Mouse (Mus musculus) embryonic facial prominence, embryonic 13.5 days (tissue): ENCODE data around the gene Phyhipl. TPM values are rescaled to one million over a fixed set of nuclear protein-coding genes. Genes with fewer than 3 reads are reported as not detected.

Experiments used
- ATAC-seq: fragments of 200-750 bp; cut with Nextera tagmentation; 2 replicates; pipeline ENCODE4 v1.8.0; 2017; ENCODE audit warnings: low read depth; ENCODE audit not compliant: insufficient number of reproducible peaks, insufficient read depth, low FRiP score, low TSS enrichment
- H3K27ac ChIP-seq: fragments of 300-500 bp; sonication (generic); 2 replicates; pipeline ENCODE4 v1.5.1; 2015; ENCODE audit warnings: moderate library complexity, mild to moderate bottlenecking, inconsistent platforms
- H3K27me3 ChIP-seq: fragments of 300-500 bp; sonication (generic); 2 replicates; pipeline ENCODE4 v1.6.1; 2015; ENCODE audit warnings: mild to moderate bottlenecking, inconsistent platforms
- H3K36me3 ChIP-seq: fragments of 300-500 bp; sonication (generic); 2 replicates; pipeline ENCODE4 v1.6.1; 2015; ENCODE audit warnings: mild to moderate bottlenecking, inconsistent platforms
- H3K4me1 ChIP-seq: fragments of 300-500 bp; sonication (generic); 2 replicates; pipeline ENCODE4 v1.6.1; 2015; ENCODE audit warnings: inconsistent platforms
- H3K4me2 ChIP-seq: fragments of 300-500 bp; sonication (generic); 2 replicates; pipeline ENCODE4 v1.6.1; 2015; ENCODE audit warnings: moderate library complexity, mild to moderate bottlenecking, inconsistent platforms
- H3K4me3 ChIP-seq: fragments of 300-500 bp; sonication (generic); 2 replicates; pipeline ENCODE4 v1.5.1; 2015; ENCODE audit warnings: mild to moderate bottlenecking, inconsistent platforms
- H3K9ac ChIP-seq: fragments of 300-500 bp; sonication (generic); 2 replicates; pipeline ENCODE4 v1.6.1; 2015; ENCODE audit warnings: mild to moderate bottlenecking, inconsistent platforms
- H3K9me3 ChIP-seq: fragments of 300-500 bp; sonication (generic); 2 replicates; pipeline ENCODE4 v1.6.1; 2016; ENCODE audit warnings: inconsistent platforms
- WGBS: fragments of 180-500 bp; shearing (Covaris S2); methylation state at CpG from one replicate; pipeline ENCODE4 v1.1.7; 2015; ENCODE audit warnings: mixed read lengths; 5-methylcytosine and 5-hydroxymethylcytosine counted together
- polyA plus RNA-seq: library from polyadenylated mRNA; unstranded; fragments of >200 nt; fragmentation: Nextera tagmentation; extraction: Ambion mirVana; gene quantifications from 2 replicates; pipeline ENCODE4 v1.2.1, GENCODE M21; 2015

Phyhipl gene
- polyA plus RNA-seq, 1 experiment from 2014 or later, result 4.5 TPM

- no peak overlapping the region for H3K27ac ChIP-seq
- no peak overlapping the region for H3K9ac ChIP-seq
- no peaks in the 10 kb centered on the region for H3K4me1 ChIP-seq
- H3K9me3 ChIP-seq, result no peaks in the 10 kb centered on the region
- no peaks in the 10 kb centered on the region for H3K36me3 ChIP-seq
- 16% methylated on average over 3 of the region's 3 CpGs for WGBS
- H3K27me3 ChIP-seq, result no peaks in the 10 kb centered on the region
- no peak for ATAC-seq
- no peak overlapping the region for H3K4me2 ChIP-seq
- no peak overlapping the region for H3K4me3 ChIP-seq
Observed at GRCm38 (mm10) chr10:70563636-70564035, 92.1 kb downstream of the Phyhipl start.

DNA sequence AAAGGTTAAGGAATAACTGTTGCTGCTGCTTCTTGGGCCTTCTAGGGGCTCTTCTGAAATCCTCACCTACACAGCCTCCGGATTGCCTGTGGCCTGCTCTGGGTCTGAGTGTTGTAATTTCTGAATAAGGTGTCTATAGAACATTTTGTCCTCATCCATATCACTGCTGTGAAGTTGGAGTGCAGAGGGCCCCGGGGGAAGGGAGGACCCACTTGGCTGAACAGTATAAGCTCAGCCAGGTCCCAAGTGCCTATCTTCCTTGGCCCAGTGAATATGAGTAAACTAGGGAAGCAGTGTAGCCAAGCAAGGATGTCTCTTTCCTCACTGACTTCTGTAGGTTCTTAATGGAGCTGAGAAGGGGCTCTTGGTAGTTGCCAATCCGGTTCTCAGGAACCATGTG lies 103.2 kb downstream of the Phyhipl start:
- Histone ChIP-seq H3K9me3 (no peaks in the 10 kb centered on the region), H3K9ac (no peak overlapping the region), H3K4me2 (no peak overlapping the region), H3K4me1 (no peaks in the 10 kb centered on the region), H3K36me3 (peaks cover 33% of the 10 kb centered on the region), H3K27me3 (no peaks in the 10 kb centered on the region), H3K4me3 (no peak overlapping the region), H3K27ac (no peak overlapping the region)
- ATAC-seq, result no peak
- 88% methylated on average over 3 of the region's 3 CpGs for WGBS

- WGBS, result 63% methylated on average over 6 of the region's 6 CpGs
- no peak for ATAC-seq
- H3K4me2 ChIP-seq, result no peak overlapping the region
Observed at GRCm38 (mm10) chr10:70542857-70543256, 112.9 kb downstream of the Phyhipl start.

GRCm38 (mm10) chr10:70540456-70541195 lies 115.1 kb downstream of the Phyhipl start:
- no peak overlapping the region for H3K4me2 ChIP-seq
- no peak overlapping the region for H3K9ac ChIP-seq
- H3K27me3 ChIP-seq, result no peaks in the 10 kb centered on the region
- H3K4me3 ChIP-seq, result no peak overlapping the region
- H3K9me3 ChIP-seq, result no peaks in the 10 kb centered on the region
- ATAC-seq, result no peak
- H3K27ac ChIP-seq, result no peak overlapping the region
- H3K36me3 ChIP-seq, result peaks cover 25% of the 10 kb centered on the region
- 83% methylated on average over 9 of the region's 9 CpGs for WGBS
- H3K4me1 ChIP-seq, result no peaks in the 10 kb centered on the region

More at GRCm38 (mm10) chr10:70542857-70543256, 112.9 kb downstream of the Phyhipl start:
- Histone ChIP-seq H3K4me1 (no peaks in the 10 kb centered on the region), H3K4me3 (no peak overlapping the region), H3K27me3 (no peaks in the 10 kb centered on the region), H3K27ac (no peak overlapping the region), H3K9ac (no peak overlapping the region), H3K9me3 (no peaks in the 10 kb centered on the region), H3K36me3 (peaks cover 18% of the 10 kb centered on the region)

GRCm38 (mm10) chr10:70539251-70539650 lies 116.5 kb downstream of the Phyhipl start:
- 93% methylated on average over 9 of the region's 9 CpGs for whole genome bisulfite sequencing
- ATAC-seq, result no peak
- no peaks in the 10 kb centered on the region for H3K27me3 ChIP-seq

DNA sequence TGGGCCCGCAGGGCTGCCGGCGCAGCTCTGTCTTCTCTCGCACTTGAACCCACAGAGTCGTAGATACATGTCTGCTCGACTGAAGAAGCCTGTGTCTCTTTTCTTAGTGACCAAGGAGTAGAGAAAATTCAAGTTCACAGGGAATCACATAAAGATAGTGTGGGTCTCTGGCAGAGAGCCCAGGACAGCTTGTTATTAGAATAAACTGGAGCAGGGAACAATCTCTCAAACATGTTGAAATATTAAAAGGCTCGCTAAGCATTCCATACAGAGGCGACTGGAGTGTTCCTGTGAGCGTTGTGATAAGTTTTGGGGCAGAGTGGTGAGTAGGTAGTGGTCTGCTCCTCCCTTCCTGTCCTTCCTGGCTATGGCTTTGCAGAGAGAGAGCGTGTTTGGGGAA lies 118.1 kb downstream of the Phyhipl start:
- Histone ChIP-seq H3K4me1 (no peaks in the 10 kb centered on the region), H3K4me3 (no peak overlapping the region), H3K4me2 (no peak overlapping the region), H3K36me3 (peaks cover 16% of the 10 kb centered on the region), H3K9ac (no peak overlapping the region), H3K9me3 (no peaks in the 10 kb centered on the region), H3K27ac (no peak overlapping the region), H3K27me3 (no peaks in the 10 kb centered on the region)
- 92% methylated on average over 10 of the region's 10 CpGs for WGBS
- ATAC-seq, result no peak

More at GRCm38 (mm10) chr10:70539251-70539650, 116.5 kb downstream of the Phyhipl start:
- Histone ChIP-seq H3K4me1 (no peaks in the 10 kb centered on the region), H3K36me3 (peaks cover 17% of the 10 kb centered on the region), H3K9me3 (no peaks in the 10 kb centered on the region), H3K9ac (no peak overlapping the region), H3K4me2 (no peak overlapping the region), H3K27ac (no peak overlapping the region), H3K4me3 (no peak overlapping the region)

DNA sequence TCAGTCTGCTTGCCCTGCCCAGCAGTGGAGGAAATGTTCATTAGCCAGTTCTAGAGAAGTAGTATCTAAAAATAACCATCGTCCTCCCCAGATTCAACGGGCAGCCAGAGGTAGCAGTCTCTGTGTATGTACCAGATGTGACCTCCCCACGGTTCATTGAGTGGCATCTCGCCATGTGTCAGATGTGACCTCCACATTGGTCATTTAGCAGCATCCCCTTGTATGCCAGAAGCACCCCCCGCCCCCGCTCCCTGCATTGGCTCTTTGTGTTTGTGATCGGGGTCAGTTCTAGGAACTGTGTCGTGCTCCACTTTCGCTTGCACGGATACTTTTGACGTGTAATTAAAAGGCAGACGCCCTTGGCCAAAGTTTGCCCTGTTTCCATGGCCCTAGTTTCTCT lies 120.4 kb downstream of the Phyhipl start:
- Histone ChIP-seq H3K36me3 (peaks cover 16% of the 10 kb centered on the region), H3K27me3 (no peaks in the 10 kb centered on the region), H3K4me3 (no peak overlapping the region), H3K4me2 (no peak overlapping the region), H3K4me1 (no peaks in the 10 kb centered on the region), H3K9ac (no peak overlapping the region), H3K9me3 (no peaks in the 10 kb centered on the region), H3K27ac (no peak overlapping the region)
- ATAC-seq, result no peak
- WGBS, result 86% methylated on average over 12 of the region's 12 CpGs

DNA sequence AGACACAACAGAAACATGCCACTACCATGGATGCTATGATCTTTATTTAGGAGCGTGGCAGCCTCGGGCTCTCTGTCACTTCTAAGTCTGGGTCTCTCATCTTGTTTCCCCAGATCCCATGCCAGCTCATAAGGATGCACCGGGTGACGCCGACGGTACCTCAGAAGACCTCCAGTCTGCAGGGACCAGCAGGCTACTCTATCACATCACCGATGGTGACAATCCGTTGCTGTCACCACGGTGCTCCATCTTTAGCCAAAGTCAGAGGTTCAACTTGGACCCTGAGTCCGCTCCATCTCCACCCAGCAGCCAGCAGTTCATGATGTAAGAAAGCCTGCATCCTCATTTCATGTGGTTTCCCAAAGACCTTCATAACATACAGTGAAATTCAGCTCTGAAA lies 121.2 kb downstream of the Phyhipl start:
- WGBS, result 93% methylated on average over 10 of the region's 10 CpGs
- H3K27ac ChIP-seq, result no peak overlapping the region
- no peak overlapping the region for H3K4me3 ChIP-seq
- no peaks in the 10 kb centered on the region for H3K9me3 ChIP-seq
- no peak overlapping the region for H3K9ac ChIP-seq
- H3K36me3 ChIP-seq, result peaks cover 16% of the 10 kb centered on the region
- no peaks in the 10 kb centered on the region for H3K4me1 ChIP-seq
- no peak overlapping the region for H3K4me2 ChIP-seq
- H3K27me3 ChIP-seq, result no peaks in the 10 kb centered on the region
- no peak for ATAC-seq

DNA sequence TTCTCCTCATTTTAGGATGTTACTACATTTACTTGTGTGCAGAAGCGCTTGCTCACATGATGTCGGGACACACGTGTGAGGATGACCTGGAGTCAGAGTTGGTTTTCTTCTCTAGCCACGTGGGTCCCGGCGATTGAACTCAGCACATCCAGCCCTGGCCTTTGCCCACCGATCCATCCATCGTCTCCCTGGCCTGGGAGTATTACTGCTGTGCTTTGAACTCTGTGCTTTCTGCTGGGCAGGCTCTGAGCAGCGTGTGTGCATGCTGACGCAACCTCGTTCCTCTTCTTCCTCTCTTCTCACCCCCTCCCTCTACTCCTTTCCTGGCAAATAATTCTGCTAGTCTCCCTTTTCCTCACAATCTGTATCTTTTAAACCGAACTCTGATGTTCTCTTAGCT lies 121.8 kb downstream of the Phyhipl start:
- WGBS, result 88% methylated on average over 12 of the region's 12 CpGs
- no peak for ATAC-seq
- H3K4me3 ChIP-seq, result no peak overlapping the region

GRCm38 (mm10) chr10:70533301-70533781 lies 122.4 kb downstream of the Phyhipl start:
- Histone ChIP-seq H3K27me3 (no peaks in the 10 kb centered on the region), H3K4me1 (no peaks in the 10 kb centered on the region), H3K36me3 (peaks cover 16% of the 10 kb centered on the region), H3K9me3 (no peaks in the 10 kb centered on the region), H3K4me3 (no peak overlapping the region), H3K9ac (no peak overlapping the region), H3K27ac (no peak overlapping the region), H3K4me2 (no peak overlapping the region)
- ATAC-seq, result no peak
- WGBS, result 75% methylated on average over 8 of the region's 8 CpGs

More for the DNA sequence above, 121.8 kb downstream of the Phyhipl start:
- no peak overlapping the region for H3K27ac ChIP-seq
- peaks cover 16% of the 10 kb centered on the region for H3K36me3 ChIP-seq
- H3K4me2 ChIP-seq, result no peak overlapping the region
- H3K27me3 ChIP-seq, result no peaks in the 10 kb centered on the region
- H3K9me3 ChIP-seq, result no peaks in the 10 kb centered on the region
- no peak overlapping the region for H3K9ac ChIP-seq
- H3K4me1 ChIP-seq, result no peaks in the 10 kb centered on the region

DNA sequence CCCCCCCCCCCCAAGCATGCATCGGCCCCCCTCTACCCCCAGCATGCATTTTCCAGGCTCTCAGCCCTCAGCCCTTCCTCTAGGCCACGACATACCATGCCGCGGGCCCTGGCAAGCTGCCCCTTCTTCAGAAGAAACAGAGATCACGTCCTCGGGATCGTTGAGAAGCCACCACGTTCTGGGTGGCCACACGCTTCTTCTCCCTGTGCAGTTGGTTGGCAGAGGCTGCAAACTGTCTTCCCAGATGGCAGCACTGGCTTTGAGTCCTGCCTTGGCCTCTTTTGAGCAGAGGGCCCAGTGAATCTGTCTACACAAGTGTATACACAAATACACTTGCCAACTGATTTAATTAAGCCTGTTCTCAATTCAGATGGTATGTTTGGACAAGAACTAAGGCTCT lies 123.5 kb downstream of the Phyhipl start:
- no peaks in the 10 kb centered on the region for H3K9me3 ChIP-seq
- no peak for ATAC-seq
- no peak overlapping the region for H3K4me3 ChIP-seq
- no peak overlapping the region for H3K9ac ChIP-seq
- no peak overlapping the region for H3K4me2 ChIP-seq
- H3K27ac ChIP-seq, result no peak overlapping the region
- 88% methylated on average over 9 of the region's 9 CpGs for WGBS
- H3K36me3 ChIP-seq, result peaks cover 16% of the 10 kb centered on the region
- no peaks in the 10 kb centered on the region for H3K27me3 ChIP-seq
- H3K4me1 ChIP-seq, result no peaks in the 10 kb centered on the region

GRCm38 (mm10) chr10:70530185-70530823 lies 125.5 kb downstream of the Phyhipl start:
- no peaks in the 10 kb centered on the region for H3K27me3 ChIP-seq
- WGBS, result 90% methylated on average over 12 of the region's 12 CpGs
- H3K9ac ChIP-seq, result no peak overlapping the region
- no peak for ATAC-seq
- no peaks in the 10 kb centered on the region for H3K4me1 ChIP-seq
- no peak overlapping the region for H3K4me2 ChIP-seq
- H3K4me3 ChIP-seq, result no peak overlapping the region
- H3K9me3 ChIP-seq, result no peaks in the 10 kb centered on the region
- H3K27ac ChIP-seq, result no peak overlapping the region
- peaks cover 7% of the 10 kb centered on the region for H3K36me3 ChIP-seq
